Mouse (Mus musculus): ENCODE measurements around the gene Lhb. TPM values are rescaled to one million over a fixed set of nuclear protein-coding genes. Genes with fewer than 3 reads are reported as not detected.
A peak's percentile ranks its signal among the peaks of the same experiment; 100 is the strongest.
"Not testable (repeated sequence)": the region's sequence is repeated elsewhere in the genome, so short reads cannot be mapped to it uniquely, and the experiment has no call there.

Lhb gene
- polyA plus RNA-seq, 1 experiment from 2014 or later: not detected

DNA sequence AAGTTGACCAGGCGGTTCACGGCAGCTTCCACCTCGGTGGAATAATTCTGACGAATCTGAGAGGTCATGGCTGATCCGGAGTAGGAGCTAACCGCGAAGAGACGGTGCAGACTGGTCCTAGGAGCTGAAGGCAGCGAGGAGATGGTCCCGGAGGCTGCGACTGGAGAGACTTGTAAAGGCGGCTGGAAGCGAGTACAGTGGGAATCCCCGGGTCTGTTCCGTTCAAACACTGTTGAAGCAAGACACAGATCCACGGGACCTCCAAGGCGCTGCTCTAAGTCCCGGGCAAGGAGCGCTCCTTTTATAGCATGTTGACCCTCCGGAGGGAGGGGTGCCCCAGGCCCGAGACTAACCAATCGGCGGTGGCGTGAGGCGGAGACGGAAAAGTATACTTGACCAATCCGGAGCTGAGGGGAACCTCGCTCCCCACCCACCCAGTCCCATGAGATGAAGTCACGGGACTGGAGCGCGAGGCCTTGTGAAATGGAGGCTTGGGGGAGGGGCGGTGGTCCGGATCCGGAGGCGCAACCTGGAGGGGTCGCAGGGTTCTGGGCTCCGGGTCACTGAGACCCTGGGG is 39.0 kb downstream of the Lhb start, which contains the start of gene Ftl1:
Gene Ftl1, minus strand, starts transcription at position 321 of the 577 bp plus-strand sequence.
- DNase-seq (ENCODE audit: low spot score) (peak; percentile 98), ATAC-seq (ENCODE audit: low FRiP score, low TSS enrichment) (peak; percentile 93)
- H3K36me3 ChIP-seq (ENCODE audit: control insufficient read depth, insufficient read depth, low read length): peaks cover 12% of the 10 kb centered on the region
- peak; percentile 77 for TF ChIP-seq EP300 (optimal IDR thresholded peaks at IDR 0.05)
- peak within 1 kb of the TSS; percentile 69 for H3K4me3 ChIP-seq (ENCODE audit: low read depth, low read length)
- not testable (repeated sequence) for H3K27me3 ChIP-seq (ENCODE audit: control insufficient read depth, insufficient read depth, low read length); H3K4me1 ChIP-seq (replicated peaks; ENCODE audit: control insufficient read depth, insufficient read depth); H3K9me3 ChIP-seq (ENCODE audit: control insufficient read depth, low read length)
- peak within 1 kb of the TSS; percentile 95 for H3K27ac ChIP-seq (replicated peaks)
- peak within 1 kb of the TSS; percentile 74 for H3K9ac ChIP-seq (ENCODE audit: low read length)
- under 1% methylated on average over 29 of the region's 37 CpGs for WGBS
- H3K4me2 ChIP-seq (replicated peaks; ENCODE audit: low read depth): peak within 1 kb of the TSS; percentile 87

GRCm38 (mm10) chr7:45460377-45460776 is 39.8 kb downstream of the Lhb start:
- TF ChIP-seq CTCF (IDR thresholded peaks at IDR 0.05; ENCODE audit: low read depth) (no peak), EP300 (optimal IDR thresholded peaks at IDR 0.05) (no peak)
- 51% methylated on average over 7 of the region's 7 CpGs for WGBS
- no peak for ATAC-seq (ENCODE audit: low FRiP score, low TSS enrichment)
- Histone ChIP-seq H3K4me3 (ENCODE audit: low read depth, low read length) (peak overlapping the region; percentile 33), H3K4me2 (replicated peaks; ENCODE audit: low read depth) (peak overlapping the region; percentile 67), H3K27me3 (ENCODE audit: control insufficient read depth, insufficient read depth, low read length) (no peaks in the 10 kb centered on the region), H3K4me1 (replicated peaks; ENCODE audit: control insufficient read depth, insufficient read depth) (peaks cover 7% of the 10 kb centered on the region), H3K36me3 (ENCODE audit: control insufficient read depth, insufficient read depth, low read length) (peaks cover 8% of the 10 kb centered on the region), H3K9me3 (ENCODE audit: control insufficient read depth, low read length) (no peaks in the 10 kb centered on the region), H3K27ac (replicated peaks) (peak overlapping the region; percentile 95), H3K9ac (ENCODE audit: low read length) (peak overlapping the region; percentile 58)
- DNase-seq (ENCODE audit: low spot score): peak; percentile 47

DNA sequence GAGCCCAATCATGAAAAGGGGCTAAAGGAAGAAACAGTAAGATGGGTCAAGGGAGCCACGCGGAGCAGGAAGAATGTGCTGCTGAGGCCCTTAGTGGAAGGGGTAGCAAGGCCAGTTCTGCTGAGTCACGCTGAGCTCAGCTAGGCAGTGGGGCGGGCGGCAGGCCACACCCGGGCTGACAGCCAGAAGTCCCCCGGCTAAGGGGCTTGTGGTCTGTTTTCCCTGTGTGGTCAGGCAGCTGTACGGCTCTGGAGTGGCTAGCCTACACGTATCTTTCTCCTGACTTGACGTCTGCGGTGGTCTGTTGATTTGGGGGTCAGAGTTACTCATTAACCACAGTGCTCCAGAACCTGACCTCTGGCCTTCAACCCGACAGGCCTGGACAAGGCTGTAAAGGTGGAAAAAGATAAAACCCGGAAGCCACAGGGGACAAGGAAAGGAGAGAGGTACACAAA is 40.3 kb downstream of the Lhb start:
- peaks cover 8% of the 10 kb centered on the region for H3K36me3 ChIP-seq (ENCODE audit: control insufficient read depth, insufficient read depth, low read length)
- peak overlapping the region; percentile 95 for H3K27ac ChIP-seq (replicated peaks)
- no peaks in the 10 kb centered on the region for H3K9me3 ChIP-seq (ENCODE audit: control insufficient read depth, low read length)
- peak overlapping the region; percentile 58 for H3K9ac ChIP-seq (ENCODE audit: low read length)
- H3K4me3 ChIP-seq (ENCODE audit: low read depth, low read length): 0 out of 2 replicates have a peak overlapping the region, but pooled peaks have one; percentile 33
- peak; percentile 50 for ATAC-seq (ENCODE audit: low FRiP score, low TSS enrichment)
- no peak for TF ChIP-seq CTCF (IDR thresholded peaks at IDR 0.05; ENCODE audit: low read depth)
- no peak for TF ChIP-seq EP300 (optimal IDR thresholded peaks at IDR 0.05)
- H3K4me1 ChIP-seq (replicated peaks; ENCODE audit: control insufficient read depth, insufficient read depth): peaks cover 9% of the 10 kb centered on the region
- H3K27me3 ChIP-seq (ENCODE audit: control insufficient read depth, insufficient read depth, low read length): no peaks in the 10 kb centered on the region
- DNase-seq (ENCODE audit: low spot score): peak; percentile 87
- 6% methylated on average over 13 of the region's 13 CpGs for WGBS
- H3K4me2 ChIP-seq (replicated peaks; ENCODE audit: low read depth): peak overlapping the region; percentile 67

- Histone ChIP-seq H3K9ac (ENCODE audit: low read length) (no peak overlapping the region; the same call in 1 of the 2 replicates), H3K27ac (replicated peaks) (peak overlapping the region; percentile 95), H3K4me3 (ENCODE audit: low read depth, low read length) (no peak overlapping the region), H3K9me3 (ENCODE audit: control insufficient read depth, low read length) (no peaks in the 10 kb centered on the region), H3K4me1 (replicated peaks; ENCODE audit: control insufficient read depth, insufficient read depth) (peaks cover 11% of the 10 kb centered on the region), H3K36me3 (ENCODE audit: control insufficient read depth, insufficient read depth, low read length) (peaks cover 8% of the 10 kb centered on the region), H3K4me2 (replicated peaks; ENCODE audit: low read depth) (no peak overlapping the region; the same call in 1 of the 2 replicates), H3K27me3 (ENCODE audit: control insufficient read depth, insufficient read depth, low read length) (no peaks in the 10 kb centered on the region)
- ATAC-seq (ENCODE audit: low FRiP score, low TSS enrichment): no peak
- TF ChIP-seq CTCF (IDR thresholded peaks at IDR 0.05; ENCODE audit: low read depth) (no peak), EP300 (optimal IDR thresholded peaks at IDR 0.05) (no peak)
- 56% methylated on average over 5 of the region's 5 CpGs for WGBS
- no peak for DNase-seq (ENCODE audit: low spot score)
These were observed 40.7 kb downstream of the Lhb start for GRCm38 (mm10) chr7:45461326-45461725.

DNA sequence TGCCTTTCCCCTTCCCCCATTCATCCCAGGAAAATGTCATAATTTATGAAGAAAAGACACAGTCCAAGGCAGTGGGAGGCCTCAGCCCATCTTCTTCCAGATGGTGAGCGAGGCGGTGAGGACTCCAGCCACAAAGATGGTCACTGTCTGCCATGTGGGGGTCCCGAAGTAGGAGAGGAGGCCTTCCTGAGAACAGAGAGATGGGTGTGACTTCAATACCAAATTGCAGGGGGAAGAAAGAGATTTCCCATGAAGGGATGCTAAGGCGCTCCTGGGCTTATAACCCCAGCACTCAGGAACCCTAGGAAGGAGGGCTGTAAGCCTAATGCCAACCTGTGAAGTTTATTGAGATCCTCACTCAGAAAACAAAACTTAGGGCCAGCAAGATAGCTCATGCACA is 41.2 kb downstream of the Lhb start:
- TF ChIP-seq CTCF (IDR thresholded peaks at IDR 0.05; ENCODE audit: low read depth) (no peak), EP300 (optimal IDR thresholded peaks at IDR 0.05) (no peak)
- H3K4me1 ChIP-seq (replicated peaks; ENCODE audit: control insufficient read depth, insufficient read depth): peaks cover 11% of the 10 kb centered on the region
- DNase-seq (ENCODE audit: low spot score): no peak
- no peak overlapping the region for H3K4me2 ChIP-seq (replicated peaks; ENCODE audit: low read depth)
- no peak for ATAC-seq (ENCODE audit: low FRiP score, low TSS enrichment)
- peak overlapping the region; percentile 95; the same call in 1 of the 2 replicates for H3K27ac ChIP-seq (replicated peaks)
- H3K36me3 ChIP-seq (ENCODE audit: control insufficient read depth, insufficient read depth, low read length): peaks cover 8% of the 10 kb centered on the region
- H3K4me3 ChIP-seq (ENCODE audit: low read depth, low read length): no peak overlapping the region
- H3K9ac ChIP-seq (ENCODE audit: low read length): no peak overlapping the region
- no peaks in the 10 kb centered on the region for H3K9me3 ChIP-seq (ENCODE audit: control insufficient read depth, low read length)
- no peaks in the 10 kb centered on the region for H3K27me3 ChIP-seq (ENCODE audit: control insufficient read depth, insufficient read depth, low read length)
- 83% methylated on average over 4 of the region's 4 CpGs for WGBS

GRCm38 (mm10) chr7:45462325-45462724 is 41.7 kb downstream of the Lhb start:
- no peak for ATAC-seq (ENCODE audit: low FRiP score, low TSS enrichment)

More at GRCm38 (mm10) chr7:45462325-45462724, 41.7 kb downstream of the Lhb start:
- Histone ChIP-seq H3K27ac (replicated peaks) (no peak overlapping the region), H3K4me1 (replicated peaks; ENCODE audit: control insufficient read depth, insufficient read depth) (peaks cover 11% of the 10 kb centered on the region), H3K36me3 (ENCODE audit: control insufficient read depth, insufficient read depth, low read length) (peaks cover 4% of the 10 kb centered on the region; the same call in 1 of the 2 replicates), H3K27me3 (ENCODE audit: control insufficient read depth, insufficient read depth, low read length) (no peaks in the 10 kb centered on the region), H3K4me2 (replicated peaks; ENCODE audit: low read depth) (no peak overlapping the region), H3K9me3 (ENCODE audit: control insufficient read depth, low read length) (no peaks in the 10 kb centered on the region), H3K9ac (ENCODE audit: low read length) (no peak overlapping the region), H3K4me3 (ENCODE audit: low read depth, low read length) (no peak overlapping the region)
- no peak for DNase-seq (ENCODE audit: low spot score)
- 81% methylated on average over 4 of the region's 4 CpGs for WGBS
- TF ChIP-seq EP300 (optimal IDR thresholded peaks at IDR 0.05) (no peak), CTCF (IDR thresholded peaks at IDR 0.05; ENCODE audit: low read depth) (no peak)
